Mouse (Mus musculus) MEL (cell line): ENCODE data around the gene Hspa1b. TPM values are rescaled to one million over a fixed set of nuclear protein-coding genes. Genes with fewer than 3 reads are reported as not detected.
"Not testable (repeated sequence)": the region's sequence is repeated elsewhere in the genome, so short reads cannot be mapped to it uniquely, and the experiment has no call there.

Source experiments
- DNase-seq: peaks from one replicate; pipeline ENCODE4 v3.0.0; 2011; ENCODE audit warnings: low read depth, low spot score
- H3K27ac ChIP-seq: 2 replicates; pipeline ENCODE4 v1.5.1; 2012; ENCODE audit warnings: low read depth, mild to moderate bottlenecking, control low read depth, low read length, moderate library complexity; ENCODE audit not compliant: control insufficient read depth
- H3K27me3 ChIP-seq, 2 experiments: fragments of 150-350 bp in 1 of 2; sonication (generic) in 1 of 2; 2 replicates each; pipeline ENCODE4 v1.6.1; 2012; ENCODE audit warnings: low read length in 2 of 2, mild to moderate bottlenecking in 2 of 2, improper control_type of control experiment in 1 of 2, moderate library complexity in 1 of 2; ENCODE audit not compliant: insufficient read depth in 2 of 2, control insufficient read depth in 1 of 2
- H3K36me3 ChIP-seq, 2 experiments: 2 replicates each; pipeline ENCODE4 v1.6.1; 2012 to 2014; ENCODE audit warnings: low read length in 2 of 2, improper control_type of control experiment in 1 of 2, inconsistent platforms in 1 of 2, mild to moderate bottlenecking in 1 of 2; ENCODE audit not compliant: insufficient read depth in 2 of 2, control insufficient read depth in 1 of 2
- H3K4me1 ChIP-seq, 2 experiments: fragments of 150-350 bp in 1 of 2; sonication (generic) in 1 of 2; 2 replicates each; pipeline ENCODE4 v1.6.1; 2012; ENCODE audit warnings: low read length in 2 of 2, improper control_type of control experiment in 1 of 2, mild to moderate bottlenecking in 1 of 2; ENCODE audit not compliant: insufficient read depth in 2 of 2, control insufficient read depth in 1 of 2
- H3K4me3 ChIP-seq, 2 experiments: fragments of 150-350 bp in 1 of 2; sonication (generic) in 1 of 2; 2 replicates each; pipeline ENCODE4 v1.5.1; 2012; ENCODE audit warnings: low read depth in 2 of 2, low read length in 2 of 2, mild to moderate bottlenecking in 2 of 2, moderate library complexity in 2 of 2, control low read depth in 1 of 2, improper control_type of control experiment in 1 of 2; ENCODE audit not compliant: control insufficient read depth in 1 of 2, insufficient read depth in 1 of 2
- H3K79me2 ChIP-seq: 2 replicates; pipeline ENCODE4 v1.6.1; 2012; ENCODE audit warnings: mild to moderate bottlenecking, low read length, moderate library complexity; ENCODE audit not compliant: control insufficient read depth, poor library complexity, insufficient read depth
- H3K9ac ChIP-seq: 2 replicates; pipeline ENCODE4 v1.6.1; 2012; ENCODE audit warnings: low read depth, mild to moderate bottlenecking, control low read depth, low read length, moderate library complexity; ENCODE audit not compliant: control insufficient read depth, poor library complexity, severe bottlenecking
- H3K9me3 ChIP-seq: fragments of 150-350 bp; sonication (generic); replicated peaks from 2 replicates; pipeline ENCODE4 v1.6.1; 2012; ENCODE audit warnings: mild to moderate bottlenecking, low read length, improper control_type of control experiment, moderate library complexity; ENCODE audit not compliant: insufficient read depth
- BHLHE40 ChIP-seq: IDR thresholded peaks from 2 replicates; pipeline ENCODE4 v1.6.1; 2012; ENCODE audit warnings: low read depth, mild to moderate bottlenecking, inconsistent platforms, low read length, improper control_type of control experiment, borderline replicate concordance
- CHD2 ChIP-seq: IDR thresholded peaks from 2 replicates; pipeline ENCODE4 v1.6.1; 2011; ENCODE audit warnings: low read length, improper control_type of control experiment
- CTCF ChIP-seq, 3 experiments: IDR thresholded peaks in 2 of 3; conservative IDR thresholded peaks in 1 of 3; 2 replicates each; pipeline ENCODE4 v1.5.1; 2011 to 2012; ENCODE audit warnings: low read length in 3 of 3, low read depth in 2 of 3, mild to moderate bottlenecking in 2 of 3, improper control_type of control experiment in 1 of 3, inconsistent platforms in 1 of 3, mixed read lengths in 1 of 3, moderate library complexity in 1 of 3; ENCODE audit not compliant: control insufficient read depth in 1 of 3, insufficient read depth in 1 of 3, poor library complexity in 1 of 3, severe bottlenecking in 1 of 3
- E2F4 ChIP-seq: IDR thresholded peaks from 2 replicates; pipeline ENCODE4 v1.6.1; 2011; ENCODE audit warnings: low read depth, low read length, improper control_type of control experiment, borderline replicate concordance
- GABPA ChIP-seq: IDR thresholded peaks from 2 replicates; pipeline ENCODE4 v1.6.1; 2012; ENCODE audit warnings: low read depth, mild to moderate bottlenecking, inconsistent platforms, low read length, improper control_type of control experiment, moderate library complexity
- JUND ChIP-seq: IDR thresholded peaks from 2 replicates; pipeline ENCODE4 v1.6.1; 2011; ENCODE audit warnings: low read depth, mild to moderate bottlenecking, improper control_type of control experiment, low read length
- MEF2A ChIP-seq: IDR thresholded peaks from 2 replicates; pipeline ENCODE4 v1.6.1; 2014; ENCODE audit warnings: low read depth, mild to moderate bottlenecking, inconsistent platforms, low read length, improper control_type of control experiment; ENCODE audit not compliant: poor library complexity, insufficient replicate concordance, severe bottlenecking; ENCODE audit errors: extremely low read depth
- MXI1 ChIP-seq: IDR thresholded peaks from 2 replicates; pipeline ENCODE4 v1.6.1; 2011; ENCODE audit warnings: mild to moderate bottlenecking, low read depth, low read length, improper control_type of control experiment
- MYC ChIP-seq: IDR thresholded peaks from 2 replicates; pipeline ENCODE4 v1.6.1; 2011; ENCODE audit warnings: low read depth, mild to moderate bottlenecking, low read length, improper control_type of control experiment, moderate library complexity
- NELFE ChIP-seq: IDR thresholded peaks from 2 replicates; pipeline ENCODE4 v1.6.1; 2011; ENCODE audit warnings: low read depth, low read length, improper control_type of control experiment
- NRF1 ChIP-seq: IDR thresholded peaks from 2 replicates; pipeline ENCODE4 v1.6.1; 2014; ENCODE audit warnings: low read depth, mild to moderate bottlenecking, inconsistent platforms, low read length, improper control_type of control experiment, moderate library complexity; ENCODE audit not compliant: poor library complexity, insufficient read depth, severe bottlenecking
- POLR2AphosphoS2 ChIP-seq: IDR thresholded peaks from 2 replicates; pipeline ENCODE4 v1.6.1; 2011; ENCODE audit warnings: low read length, improper control_type of control experiment
- RCOR1 ChIP-seq: IDR thresholded peaks from 2 replicates; pipeline ENCODE4 v1.6.1; 2012; ENCODE audit warnings: low read depth, mild to moderate bottlenecking, inconsistent platforms, low read length, improper control_type of control experiment
- ZC3H11A ChIP-seq: IDR thresholded peaks from 2 replicates; pipeline ENCODE4 v1.6.1; 2012; ENCODE audit warnings: low read depth, mild to moderate bottlenecking, inconsistent platforms, low read length, improper control_type of control experiment
- ZKSCAN1 ChIP-seq: IDR thresholded peaks from 2 replicates; pipeline ENCODE4 v1.6.1; 2012; ENCODE audit warnings: low read depth, mild to moderate bottlenecking, inconsistent platforms, low read length, improper control_type of control experiment, moderate library complexity
- ZNF384 ChIP-seq: IDR thresholded peaks from 2 replicates; pipeline ENCODE4 v1.6.1; 2012; ENCODE audit warnings: low read depth, mild to moderate bottlenecking, inconsistent platforms, low read length, improper control_type of control experiment
- polyA plus RNA-seq, 2 experiments: library from polyadenylated mRNA; stranded (reverse) in 1 of 2; unstranded in 1 of 2; fragments of >175 nt in 1 of 2; fragments of >200 nt in 1 of 2; gene quantifications; 2 replicates each; pipeline versions ENCODE4 v1.2.1 to v1.2.4; 2012; ENCODE audit warnings: low replicate concordance in 2 of 2, low read depth in 1 of 2; ENCODE audit not compliant: insufficient read length in 2 of 2, insufficient read depth in 1 of 2, missing spikeins in 1 of 2
- total RNA-seq: library from RNA; depleted of rRNA; stranded (reverse); fragments of 300-350 nt; gene quantifications from 2 replicates; pipeline ENCODE4 v1.2.3, GENCODE M21; 2012

The Hspa1b gene
- total and polyA plus RNA-seq, 3 experiments = 0.04 TPM; not detected in 2

DNA sequence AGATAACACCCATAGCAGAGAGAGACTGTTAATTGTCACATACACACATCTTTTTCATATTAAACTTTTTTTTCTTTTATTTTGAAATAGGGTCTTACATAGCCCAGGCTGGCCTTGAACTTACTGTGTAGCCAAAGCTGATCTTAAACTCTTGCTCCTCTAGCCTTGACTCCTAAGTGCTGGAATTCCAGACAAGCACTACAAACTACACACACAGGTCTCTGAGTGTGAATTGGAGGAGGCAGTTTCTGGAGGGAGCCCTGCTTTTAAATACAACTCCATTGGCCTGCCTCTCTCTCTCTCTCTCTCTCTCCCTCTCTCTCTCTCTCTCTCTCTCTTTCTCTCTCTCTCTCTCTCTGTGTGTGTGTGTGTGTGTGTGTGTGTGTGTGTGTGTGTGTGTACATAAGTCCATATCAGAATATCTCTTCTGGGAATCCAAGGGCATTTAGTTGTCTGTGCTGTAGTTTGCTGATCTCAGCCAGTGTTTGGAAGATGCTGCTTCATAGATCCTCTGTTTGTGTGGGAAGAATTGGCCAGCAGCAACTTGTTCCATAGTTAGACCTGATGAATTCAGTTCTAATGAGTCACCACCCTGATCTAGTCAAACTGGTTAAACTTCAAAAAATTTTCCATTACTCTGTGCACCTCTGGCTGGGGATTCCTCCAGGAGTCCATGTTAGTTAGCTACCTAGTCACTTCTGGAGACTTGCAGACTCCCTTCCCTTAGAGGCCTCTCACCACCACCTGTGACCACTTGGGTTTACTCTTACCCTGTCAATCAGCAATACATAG lies 1.9 kb upstream of the Hspa1b start:
- TF ChIP-seq ZKSCAN1 (no peak), CTCF (IDR thresholded peaks at IDR 0.05 in 2 of 3, conservative IDR thresholded peaks at IDR 0.05 in 1 of 3; ENCODE audit: control insufficient read depth in 1 of 3, insufficient read depth in 1 of 3, low read depth in 2 of 3, low read length in 3 of 3, poor library complexity in 1 of 3, severe bottlenecking in 1 of 3) (no peak)
- Histone ChIP-seq H3K9me3 (no peaks in the 10 kb centered on the region), H3K27me3 (no peaks in the 10 kb centered on the region), H3K4me3 (no peak overlapping the region), H3K27ac (no peak overlapping the region), H3K4me1 (peaks cover 0 to 4% of the 10 kb centered on the region in 2 experiments; a peak in 1 of 4 replicates), H3K36me3 (no peaks in the 10 kb centered on the region), H3K9ac (no peak overlapping the region), H3K79me2 (no peaks in the 10 kb centered on the region)
- no peak for DNase-seq

GRCm38 (mm10) chr17:34959881-34960515 lies 960 bp upstream of the Hspa1b start:
- no peaks in the 10 kb centered on the region for H3K9me3 ChIP-seq
- TF ChIP-seq NRF1 (no peak), JUND (no peak), BHLHE40 (no peak), POLR2AphosphoS2 (no peak), RCOR1 (no peak), NELFE (no peak), MEF2A (no peak), MYC (no peak), CHD2 (no peak), GABPA (no peak), ZNF384 (no peak), ZC3H11A (no peak), E2F4 (no peak), MXI1 (no peak)
- H3K9ac ChIP-seq = no peak overlapping the region
- H3K4me3 ChIP-seq = no peak overlapping the region
- H3K4me1 ChIP-seq = no peaks in the 10 kb centered on the region
- H3K27ac ChIP-seq = no peak overlapping the region
- no peaks in the 10 kb centered on the region for H3K36me3 ChIP-seq
- no peaks in the 10 kb centered on the region for H3K27me3 ChIP-seq
- H3K79me2 ChIP-seq = no peaks in the 10 kb centered on the region
- no peak for DNase-seq

DNA sequence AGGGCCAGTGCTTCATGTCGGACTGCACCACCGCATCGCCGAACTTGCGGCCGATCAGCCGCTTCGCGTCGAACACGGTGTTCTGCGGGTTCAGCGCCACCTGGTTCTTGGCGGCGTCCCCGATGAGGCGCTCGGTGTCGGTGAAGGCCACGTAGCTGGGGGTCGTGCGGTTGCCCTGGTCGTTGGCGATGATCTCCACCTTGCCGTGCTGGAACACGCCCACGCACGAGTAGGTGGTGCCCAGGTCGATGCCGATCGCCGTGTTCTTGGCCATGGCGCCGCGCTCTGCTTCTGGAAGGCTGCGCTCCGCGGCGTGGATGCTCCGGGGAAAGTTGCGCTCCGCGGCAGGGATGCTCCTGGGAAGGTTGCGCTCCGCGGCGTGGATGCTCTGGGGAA lies 306 bp downstream of the Hspa1b start:
- not testable (repeated sequence) for H3K9me3 ChIP-seq

GRCm38 (mm10) chr17:34957966-34958365 lies 1.1 kb downstream of the Hspa1b start:
- H3K27me3 ChIP-seq, H3K79me2 ChIP-seq, H3K9ac ChIP-seq, H3K4me1 ChIP-seq, H3K9me3 ChIP-seq, H3K36me3 ChIP-seq, H3K27ac ChIP-seq, DNase-seq, H3K4me3 ChIP-seq: not testable (repeated sequence)

More for the DNA sequence above, 306 bp downstream of the Hspa1b start:
- not testable (repeated sequence) for H3K79me2 ChIP-seq, H3K4me1 ChIP-seq, DNase-seq, H3K27me3 ChIP-seq, H3K9ac ChIP-seq, H3K36me3 ChIP-seq, H3K4me3 ChIP-seq, H3K27ac ChIP-seq
